Mouse (Mus musculus) ES-Bruce4 (cell line): ENCODE results near the gene Snd1. TPM values are rescaled to one million over a fixed set of nuclear protein-coding genes. Genes with fewer than 3 reads are reported as not detected.

Source experiments
- H3K27ac ChIP-seq: 2 replicates; pipeline ENCODE4 v1.5.1; 2012; ENCODE audit warnings: low read length, inconsistent platforms; ENCODE audit not compliant: insufficient read depth
- H3K27me3 ChIP-seq: 2 replicates; pipeline ENCODE4 v1.6.1; 2012; ENCODE audit warnings: mild to moderate bottlenecking, low read length, inconsistent platforms; ENCODE audit not compliant: control insufficient read depth, poor library complexity, insufficient read depth, severe bottlenecking
- H3K36me3 ChIP-seq: 2 replicates; pipeline ENCODE4 v1.6.1; 2012; ENCODE audit warnings: inconsistent platforms, mild to moderate bottlenecking, low read length, moderate library complexity; ENCODE audit not compliant: control insufficient read depth, poor library complexity, insufficient read depth, severe bottlenecking
- H3K4me1 ChIP-seq: one replicate; pipeline ENCODE4 v1.8.1; 2011; ENCODE audit warnings: low read length; ENCODE audit not compliant: control insufficient read depth, insufficient read depth
- H3K4me3 ChIP-seq: 2 replicates; pipeline ENCODE4 v1.5.1; 2011; ENCODE audit warnings: low read depth, mild to moderate bottlenecking, low read length
- H3K9ac ChIP-seq: 2 replicates; pipeline ENCODE4 v1.6.1; 2012; ENCODE audit warnings: low read depth, mild to moderate bottlenecking, inconsistent platforms; ENCODE audit not compliant: poor library complexity, severe bottlenecking
- H3K9me3 ChIP-seq: replicated peaks from 2 replicates; pipeline ENCODE4 v1.6.1; 2012; ENCODE audit warnings: mild to moderate bottlenecking, low read length, inconsistent platforms; ENCODE audit not compliant: control insufficient read depth, poor library complexity, insufficient read depth, severe bottlenecking
- CTCF ChIP-seq: IDR thresholded peaks from one replicate; pipeline ENCODE4 v1.8.1; 2011; ENCODE audit warnings: low read depth, low read length
- EP300 ChIP-seq: IDR thresholded peaks from 2 replicates; pipeline ENCODE4 v1.6.1; 2011; ENCODE audit warnings: low read depth, low read length; ENCODE audit not compliant: insufficient read depth
- POLR2A ChIP-seq: IDR thresholded peaks from one replicate; pipeline ENCODE4 v1.8.1; 2011; ENCODE audit warnings: low read length; ENCODE audit not compliant: insufficient read depth
- polyA plus RNA-seq: library from polyadenylated mRNA; stranded (reverse); fragments of >200 nt; gene quantifications from 2 replicates; pipeline ENCODE4 v1.2.4, GENCODE M21; 2011; ENCODE audit warnings: low read depth; ENCODE audit not compliant: missing spikeins, insufficient read depth, insufficient read length

Snd1 gene
- polyA plus RNA-seq, 1 experiment = 155 TPM

- Histone ChIP-seq H3K27ac (no peak overlapping the region), H3K27me3 (no peaks in the 10 kb centered on the region), H3K4me1 (no peaks in the 10 kb centered on the region), H3K4me3 (no peak overlapping the region), H3K9me3 (no peaks in the 10 kb centered on the region), H3K9ac (no peak overlapping the region), H3K36me3 (peaks cover 2% of the 10 kb centered on the region; the same call in 1 of the 2 replicates)
- TF ChIP-seq EP300 (no peak), POLR2A (no peak), CTCF (no peak)
Observed at GRCm38 (mm10) chr6:28618299-28618698, 143.4 kb downstream of the Snd1 start.

GRCm38 (mm10) chr6:28618751-28619153, 143.8 kb downstream of the Snd1 start:
- peaks cover 2% of the 10 kb centered on the region; the same call in 1 of the 2 replicates for H3K36me3 ChIP-seq
- no peaks in the 10 kb centered on the region for H3K27me3 ChIP-seq
- no peak overlapping the region for H3K9ac ChIP-seq
- no peak overlapping the region for H3K4me3 ChIP-seq
- no peak overlapping the region for H3K27ac ChIP-seq
- no peak for TF ChIP-seq EP300
- TF ChIP-seq CTCF = no peak
- no peak for TF ChIP-seq POLR2A
- H3K9me3 ChIP-seq = no peaks in the 10 kb centered on the region
- no peaks in the 10 kb centered on the region for H3K4me1 ChIP-seq

GRCm38 (mm10) chr6:28621431-28621830, 146.5 kb downstream of the Snd1 start:
- H3K4me3 ChIP-seq = no peak overlapping the region
- TF ChIP-seq CTCF (no peak), POLR2A (no peak), EP300 (no peak)
- H3K27me3 ChIP-seq = no peaks in the 10 kb centered on the region
- peaks cover 2% of the 10 kb centered on the region; the same call in 1 of the 2 replicates for H3K36me3 ChIP-seq
- no peaks in the 10 kb centered on the region for H3K4me1 ChIP-seq
- H3K9me3 ChIP-seq = no peaks in the 10 kb centered on the region
- H3K27ac ChIP-seq = no peak overlapping the region
- no peak overlapping the region for H3K9ac ChIP-seq

GRCm38 (mm10) chr6:28621961-28622360, 147.0 kb downstream of the Snd1 start:
- Histone ChIP-seq H3K4me3 (no peak overlapping the region), H3K9ac (no peak overlapping the region), H3K36me3 (peaks cover 2% of the 10 kb centered on the region; the same call in 1 of the 2 replicates), H3K27me3 (no peaks in the 10 kb centered on the region), H3K27ac (no peak overlapping the region), H3K4me1 (no peaks in the 10 kb centered on the region), H3K9me3 (no peaks in the 10 kb centered on the region)
- TF ChIP-seq CTCF (no peak), POLR2A (no peak), EP300 (no peak)

- no peaks in the 10 kb centered on the region for H3K27me3 ChIP-seq
- peaks cover 2% of the 10 kb centered on the region; the same call in 1 of the 2 replicates for H3K36me3 ChIP-seq
- no peaks in the 10 kb centered on the region for H3K9me3 ChIP-seq
- no peak for TF ChIP-seq CTCF
- TF ChIP-seq POLR2A = no peak
- no peak for TF ChIP-seq EP300
- no peak overlapping the region for H3K9ac ChIP-seq
- no peaks in the 10 kb centered on the region for H3K4me1 ChIP-seq
- no peak overlapping the region for H3K27ac ChIP-seq
- no peak overlapping the region for H3K4me3 ChIP-seq
Observed at GRCm38 (mm10) chr6:28622522-28622921, 147.6 kb downstream of the Snd1 start.

- Histone ChIP-seq H3K4me1 (no peaks in the 10 kb centered on the region), H3K4me3 (no peak overlapping the region), H3K27ac (no peak overlapping the region), H3K36me3 (peaks cover 2% of the 10 kb centered on the region; the same call in 1 of the 2 replicates), H3K9me3 (no peaks in the 10 kb centered on the region), H3K9ac (no peak overlapping the region), H3K27me3 (no peaks in the 10 kb centered on the region)
- TF ChIP-seq CTCF (no peak), EP300 (no peak), POLR2A (no peak)
Observed at GRCm38 (mm10) chr6:28622963-28623362, 148.0 kb downstream of the Snd1 start.
